In the genomic region with DNA sequence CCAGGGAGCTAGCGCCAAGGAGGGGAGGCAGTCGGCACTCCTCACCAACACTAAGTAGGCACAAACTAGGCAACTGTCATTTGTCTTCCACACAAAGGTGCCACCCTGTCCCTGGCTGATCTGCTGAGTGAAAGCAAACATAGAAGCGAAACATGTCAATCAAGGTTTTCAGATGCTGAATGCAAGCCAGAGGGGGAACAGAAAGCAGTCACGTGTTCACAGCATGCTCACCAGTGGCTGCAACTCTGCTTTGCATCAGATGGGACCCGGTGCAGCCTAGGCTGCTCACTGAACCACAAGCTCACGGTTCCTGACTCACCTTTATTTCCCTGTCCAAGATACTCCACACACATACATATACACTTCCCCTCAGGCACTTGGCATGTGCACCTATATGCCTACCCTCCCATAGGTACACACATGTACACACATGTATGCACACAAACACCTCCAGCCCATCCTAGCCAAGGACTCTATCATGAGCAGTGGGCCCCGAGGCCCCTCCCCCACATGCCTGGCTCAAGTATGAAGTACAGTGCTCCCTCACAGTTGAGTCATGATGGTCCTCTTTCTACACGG, we compare ENCODE assay signal across 40 mouse cellular contexts. TPM values are rescaled to one million over a fixed set of nuclear protein-coding genes. Genes with fewer than 3 reads are reported as not detected.
DNase-seq lines count a peak whose midpoint lies in the region; ATAC-seq and TF ChIP-seq lines count a peak whose summit lies in the region.
"Had no signal": no experiment of that assay in that cellular context is flagged by ENCODE, and none has a peak within 500 bp of the region (broad histone marks: within the 10 kb centered on the region; RNA-seq: fewer than 3 reads in every experiment).

No protein-coding gene starts in this region.

- DNase-seq in hindbrain, postnatal 0 days (ENCODE audit: low spot score) = no peak
- DNase-seq in spleen, adult 18-20 months = peak; percentile 10 to 15
- DNase-seq in spleen, postnatal 14 days (ENCODE audit: low spot score in 2 of 2) = no peak
- peak; percentile 40 for DNase-seq in CH12.LX (ENCODE audit: extremely low read depth)
- no peak for DNase-seq in heart, postnatal 4 days
- DNase-seq: adrenal gland, adult 2 months; cerebellum, adult 8-10 months; cerebellum, postnatal 25 days; gastrocnemius, postnatal 25 days; heart, adult 2 months; heart, postnatal 10 days; kidney, postnatal 25 days; liver, embryonic 13.5 days; lung, adult 18-20 months; lung, postnatal 14 days; right cerebral cortex, postnatal 25 days had no signal

- dilution Hi-C loops in CH12.LX (cut with MboI; ENCODE audit: extremely low pct_ligation_motif_present, extremely low pct_unique_long_range_greater_than_20kb, low sequenced_read_pairs) = no loop called here

- H3K4me1 ChIP-seq in hindbrain, embryonic 16.5 days (ENCODE audit: control insufficient read depth, insufficient read depth, low read depth, low read length) = no peaks in the 10 kb centered on the region
- no peaks in the 10 kb centered on the region for H3K4me1 ChIP-seq in hindbrain, postnatal 0 days (ENCODE audit: insufficient read depth, low read length)
- H3K4me1 ChIP-seq in CH12.LX (ENCODE audit: control insufficient read depth in 1 of 2, insufficient read depth in 2 of 2) = peaks cover 11 to 13% of the 10 kb centered on the region in 2 experiments
- H3K4me1 ChIP-seq: embryonic facial prominence, embryonic 13.5 days; forebrain, embryonic 15.5 days; hindbrain, embryonic 10.5 days; limb, embryonic 15.5 days; liver, embryonic 13.5 days had no signal

- H3K36me3 ChIP-seq in hindbrain, embryonic 16.5 days (ENCODE audit: control insufficient read depth, insufficient read depth, low read length) = no peaks in the 10 kb centered on the region
- no peaks in the 10 kb centered on the region for H3K36me3 ChIP-seq in hindbrain, postnatal 0 days (ENCODE audit: insufficient read depth, low read length)
- no peaks in the 10 kb centered on the region for H3K36me3 ChIP-seq in CH12.LX (replicated peaks in 1 of 2; ENCODE audit: control insufficient read depth in 1 of 2, insufficient read depth in 1 of 2, low read length in 1 of 2)
- H3K36me3 ChIP-seq: embryonic facial prominence, embryonic 13.5 days; forebrain, embryonic 10.5 days; forebrain, embryonic 15.5 days; heart, embryonic 12.5 days; hindbrain, embryonic 10.5 days; limb, embryonic 15.5 days; liver, embryonic 13.5 days; midbrain, embryonic 10.5 days had no signal

- H3K4me3 ChIP-seq in hindbrain, embryonic 16.5 days (ENCODE audit: low read length) = no peak overlapping the region
- no peak overlapping the region for H3K4me3 ChIP-seq in hindbrain, postnatal 0 days (ENCODE audit: low read length)
- H3K4me3 ChIP-seq in CH12.LX (replicated peaks in 1 of 3; ENCODE audit: low read depth in 2 of 3, low read length in 2 of 3, poor library complexity in 1 of 3) = no peak overlapping the region
- H3K4me3 ChIP-seq: embryonic facial prominence, embryonic 13.5 days; forebrain, embryonic 10.5 days; forebrain, embryonic 15.5 days; heart, adult 2 months; heart, embryonic 12.5 days; hindbrain, embryonic 10.5 days; layer of hippocampus, adult 2 months; limb, embryonic 15.5 days; liver, embryonic 13.5 days; midbrain, embryonic 10.5 days had no signal

- no peak for TF ChIP-seq CTCF in hindbrain, postnatal 0 days (IDR thresholded peaks at IDR 0.05; ENCODE audit: low read depth)
- no peak for TF ChIP-seq CTCF in CH12.LX (conservative IDR thresholded peaks at IDR 0.05 in 1 of 2, IDR thresholded peaks at IDR 0.05 in 1 of 2; ENCODE audit: low read depth in 2 of 2, low read length in 2 of 2)

- no peak overlapping the region for H3K9ac ChIP-seq in hindbrain, embryonic 16.5 days (ENCODE audit: low read depth, low read length)
- H3K9ac ChIP-seq in hindbrain, postnatal 0 days (replicated peaks; ENCODE audit: low read length) = no peak overlapping the region
- H3K9ac ChIP-seq in CH12.LX (ENCODE audit: insufficient read depth, low read depth) = no peak overlapping the region
- H3K9ac ChIP-seq: embryonic facial prominence, embryonic 13.5 days; forebrain, embryonic 15.5 days; heart, embryonic 12.5 days; limb, embryonic 15.5 days; liver, embryonic 13.5 days had no signal

- no peaks in the 10 kb centered on the region for H3K27me3 ChIP-seq in hindbrain, embryonic 16.5 days (replicated peaks; ENCODE audit: control insufficient read depth, insufficient read depth, low read length)
- H3K27me3 ChIP-seq in hindbrain, postnatal 0 days (ENCODE audit: insufficient read depth, low read length) = no peaks in the 10 kb centered on the region
- H3K27me3 ChIP-seq in CH12.LX (replicated peaks) = peaks cover 84% of the 10 kb centered on the region
- H3K27me3 ChIP-seq: embryonic facial prominence, embryonic 13.5 days; forebrain, embryonic 15.5 days; limb, embryonic 15.5 days; liver, embryonic 13.5 days had no signal

- no peak overlapping the region for H3K27ac ChIP-seq in hindbrain, embryonic 16.5 days (ENCODE audit: low read depth, low read length)
- no peak overlapping the region for H3K27ac ChIP-seq in hindbrain, postnatal 0 days
- no peak overlapping the region for H3K27ac ChIP-seq in CH12.LX (ENCODE audit: insufficient read depth, low read depth)
- H3K27ac ChIP-seq: embryonic facial prominence, embryonic 13.5 days; forebrain, embryonic 10.5 days; forebrain, embryonic 15.5 days; heart, adult 2 months; hindbrain, embryonic 10.5 days; layer of hippocampus, adult 2 months; limb, embryonic 15.5 days; liver, embryonic 13.5 days; midbrain, embryonic 10.5 days had no signal

- 0 out of 2 replicates have a peak, but pooled peaks have one; percentile 30 for ATAC-seq in hindbrain, embryonic 16.5 days
- ATAC-seq in hindbrain, postnatal 0 days = no peak
- 0 out of 2 replicates have a peak, but pooled peaks have one; percentile 6 for ATAC-seq in megakaryocyte progenitor cell, adult 5-6 weeks (replicated peaks; ENCODE audit: poor library complexity)
- ATAC-seq: activated CD4-positive, CD25-positive, alpha-beta regulatory T cell, adult 4 months; forebrain, embryonic 15.5 days; intestine, postnatal 0 days; midbrain, embryonic 16.5 days had no signal

- in situ Hi-C loops in CH12.LX (cut with MboI; ENCODE audit: low pct_ligation_motif_present, low pct_unique_long_range_greater_than_20kb, low sequenced_read_pairs) = loop anchor here (25.0 kb wide), 1 partner anchor 254 kb away; no protein-coding TSS in a partner anchor

- 83% methylated on average over 8 of the region's 8 CpGs for WGBS in hindbrain, embryonic 16.5 days
- 77% methylated on average over 8 of the region's 8 CpGs for WGBS in hindbrain, postnatal 0 days

- H3K4me2 ChIP-seq in hindbrain, embryonic 16.5 days (ENCODE audit: low read length) = no peak overlapping the region
- H3K4me2 ChIP-seq in hindbrain, postnatal 0 days (ENCODE audit: low read depth, low read length) = no peak overlapping the region
- no peak overlapping the region for H3K4me2 ChIP-seq in CH12.LX (ENCODE audit: insufficient read depth, low read depth, poor library complexity, severe bottlenecking)
- H3K4me2 ChIP-seq: embryonic facial prominence, embryonic 13.5 days; forebrain, embryonic 15.5 days; heart, embryonic 12.5 days; limb, embryonic 15.5 days; liver, embryonic 13.5 days had no signal

- no peaks in the 10 kb centered on the region for H3K79me2 ChIP-seq in CH12.LX (replicated peaks; ENCODE audit: control insufficient read depth, extremely low read depth, insufficient read depth, poor library complexity, severe bottlenecking)

- TF ChIP-seq POLR2A in CH12.LX (IDR thresholded peaks at IDR 0.05; ENCODE audit: low read depth, low read length) = no peak

- TF ChIP-seq RAD21 in CH12.LX (IDR thresholded peaks at IDR 0.05; ENCODE audit: low read depth, low read length) = no peak

- no peaks in the 10 kb centered on the region; the same call in 1 of the 2 replicates for H3K9me3 ChIP-seq in hindbrain, embryonic 16.5 days (ENCODE audit: control insufficient read depth, low read length)
- peaks cover 4% of the 10 kb centered on the region; the same call in 1 of the 2 replicates for H3K9me3 ChIP-seq in hindbrain, postnatal 0 days (ENCODE audit: low read length)
- H3K9me3 ChIP-seq in CH12.LX (replicated peaks; ENCODE audit: low read length) = peaks cover 6% of the 10 kb centered on the region
- H3K9me3 ChIP-seq: forebrain, embryonic 15.5 days; limb, embryonic 15.5 days; liver, embryonic 13.5 days; midbrain, embryonic 10.5 days had no signal

- no peak for TF ChIP-seq EP300 in CH12.LX (IDR thresholded peaks at IDR 0.05; ENCODE audit: low read length)

RNA-seq across cellular contexts. Expression of a gene that starts 11.3 kb away (rescaled TPM):
- polyA plus RNA-seq in hindbrain, embryonic 16.5 days (2015; fragmentation: Nextera tagmentation; extraction: Ambion mirVana) = 23.7 and 25.7 TPM in 2 replicates
- 27.8 and 31.4 TPM in 2 replicates for total RNA-seq in hindbrain, postnatal 0 days (2014; rRNA removed)
- polyA plus RNA-seq in hindbrain, postnatal 0 days (2015; fragmentation: Nextera tagmentation; extraction: Ambion mirVana) = 22.1 and 24.3 TPM in 2 replicates
- not detected in 2 replicates for total RNA-seq in CH12.LX (2012; rRNA removed)
- not detected in 2 replicates for total RNA-seq in CH12.LX (2014; rRNA removed)
- not detected in 2 replicates for polyA plus RNA-seq in CH12.LX (2012; ENCODE audit: insufficient read length, low read depth)
- total RNA-seq in megakaryocyte progenitor cell, adult 5-6 weeks (2015) = 0.12 TPM in 1 of 2 replicates, not detected in the other
- total RNA-seq in megakaryocyte progenitor cell, adult 5-6 weeks (2017) = not detected in 2 replicates
- total RNA-seq in heart, postnatal 4 days (2021) = 1 to 10 TPM; 1.6 to 1.8 TPM
- polyA plus RNA-seq: activated CD4-positive, CD25-positive, alpha-beta regulatory T cell, adult 4 months had no signal

RNA-seq across cellular contexts. Expression of a gene that starts 29.3 kb away (rescaled TPM):
- not detected in 2 replicates for polyA plus RNA-seq in hindbrain, embryonic 16.5 days (2015; fragmentation: Nextera tagmentation; extraction: Ambion mirVana)
- not detected in 2 replicates for total RNA-seq in hindbrain, postnatal 0 days (2014; rRNA removed)
- polyA plus RNA-seq in hindbrain, postnatal 0 days (2015; fragmentation: Nextera tagmentation; extraction: Ambion mirVana) = not detected in 2 replicates
- total RNA-seq in CH12.LX (2012; rRNA removed) (not detected in 2 replicates), CH12.LX (2014; rRNA removed) (not detected in 2 replicates)
- polyA plus RNA-seq in CH12.LX (2012; ENCODE audit: insufficient read length, low read depth) = not detected in 2 replicates
- total RNA-seq in megakaryocyte progenitor cell, adult 5-6 weeks (2015) = not detected in 2 replicates
- total RNA-seq in megakaryocyte progenitor cell, adult 5-6 weeks (2017) = not detected in 2 replicates
- not detected for total RNA-seq in heart, postnatal 4 days (2021)
- total RNA-seq: adrenal gland, adult 2 months; adrenal gland, postnatal 4 days; ES-E14; gastrocnemius, adult 18-20 months; gastrocnemius, postnatal 25 days; heart, adult 2 months; heart, postnatal 10 days; layer of hippocampus, adult 2 months; layer of hippocampus, postnatal 25 days; left cerebral cortex, adult 8-10 months; left cerebral cortex, postnatal 36 days; neutrophil, adult 5-6 weeks had no signal
- polyA plus RNA-seq: activated CD4-positive, CD25-positive, alpha-beta regulatory T cell, adult 4 months; adrenal gland, adult 2 months; embryonic facial prominence, embryonic 13.5 days; forebrain, embryonic 10.5 days; forebrain, embryonic 15.5 days; frontal cortex, adult 2 months; heart, adult 2 months; heart, embryonic 12.5 days; hindbrain, embryonic 10.5 days; intestine, postnatal 0 days; kidney, embryonic 14.5 days; limb, embryonic 15.5 days; liver, embryonic 13.5 days; midbrain, embryonic 10.5 days; midbrain, embryonic 16.5 days; neural tube, embryonic 11.5 days; stomach, embryonic 16.5 days had no signal

RNA-seq across cellular contexts. Expression of a gene that starts 38.4 kb away (rescaled TPM):
- polyA plus RNA-seq in hindbrain, embryonic 16.5 days (2015; fragmentation: Nextera tagmentation; extraction: Ambion mirVana) = not detected in 2 replicates
- not detected in 2 replicates for total RNA-seq in hindbrain, postnatal 0 days (2014; rRNA removed)
- not detected in 2 replicates for polyA plus RNA-seq in hindbrain, postnatal 0 days (2015; fragmentation: Nextera tagmentation; extraction: Ambion mirVana)
- total RNA-seq in CH12.LX (2012; rRNA removed) (not detected in 2 replicates), CH12.LX (2014; rRNA removed) (not detected in 2 replicates)
- polyA plus RNA-seq in CH12.LX (2012; ENCODE audit: insufficient read length, low read depth) = not detected in 2 replicates
- not detected in 2 replicates for total RNA-seq in megakaryocyte progenitor cell, adult 5-6 weeks (2015)
- total RNA-seq in megakaryocyte progenitor cell, adult 5-6 weeks (2017) = not detected in 2 replicates
- total RNA-seq in heart, postnatal 4 days (2021) = not detected
- total RNA-seq: adrenal gland, adult 2 months; adrenal gland, postnatal 4 days; ES-E14; gastrocnemius, adult 18-20 months; gastrocnemius, postnatal 25 days; heart, adult 2 months; heart, postnatal 10 days; layer of hippocampus, adult 2 months; layer of hippocampus, postnatal 25 days; left cerebral cortex, adult 8-10 months; left cerebral cortex, postnatal 36 days; neutrophil, adult 5-6 weeks had no signal
- polyA plus RNA-seq: activated CD4-positive, CD25-positive, alpha-beta regulatory T cell, adult 4 months; adrenal gland, adult 2 months; embryonic facial prominence, embryonic 13.5 days; forebrain, embryonic 10.5 days; forebrain, embryonic 15.5 days; frontal cortex, adult 2 months; heart, adult 2 months; heart, embryonic 12.5 days; hindbrain, embryonic 10.5 days; intestine, postnatal 0 days; kidney, embryonic 14.5 days; limb, embryonic 15.5 days; liver, embryonic 13.5 days; midbrain, embryonic 10.5 days; midbrain, embryonic 16.5 days; neural tube, embryonic 11.5 days; stomach, embryonic 16.5 days had no signal

RNA-seq across cellular contexts. Expression of a gene that starts 44.5 kb away (rescaled TPM):
- not detected in 2 replicates for polyA plus RNA-seq in hindbrain, embryonic 16.5 days (2015; fragmentation: Nextera tagmentation; extraction: Ambion mirVana)
- total RNA-seq in hindbrain, postnatal 0 days (2014; rRNA removed) = not detected in 2 replicates
- not detected in 2 replicates for polyA plus RNA-seq in hindbrain, postnatal 0 days (2015; fragmentation: Nextera tagmentation; extraction: Ambion mirVana)
- total RNA-seq in CH12.LX (2012; rRNA removed) (not detected in 2 replicates), CH12.LX (2014; rRNA removed) (not detected in 2 replicates)
- polyA plus RNA-seq in CH12.LX (2012; ENCODE audit: insufficient read length, low read depth) = not detected in 2 replicates
- not detected in 2 replicates for total RNA-seq in megakaryocyte progenitor cell, adult 5-6 weeks (2015)
- not detected in 2 replicates for total RNA-seq in megakaryocyte progenitor cell, adult 5-6 weeks (2017)
- not detected for total RNA-seq in heart, postnatal 4 days (2021)
- total RNA-seq: adrenal gland, adult 2 months; adrenal gland, postnatal 4 days; ES-E14; gastrocnemius, adult 18-20 months; gastrocnemius, postnatal 25 days; heart, adult 2 months; heart, postnatal 10 days; layer of hippocampus, adult 2 months; layer of hippocampus, postnatal 25 days; left cerebral cortex, adult 8-10 months; left cerebral cortex, postnatal 36 days; neutrophil, adult 5-6 weeks had no signal
- polyA plus RNA-seq: activated CD4-positive, CD25-positive, alpha-beta regulatory T cell, adult 4 months; adrenal gland, adult 2 months; embryonic facial prominence, embryonic 13.5 days; forebrain, embryonic 10.5 days; forebrain, embryonic 15.5 days; frontal cortex, adult 2 months; heart, adult 2 months; heart, embryonic 12.5 days; hindbrain, embryonic 10.5 days; intestine, postnatal 0 days; kidney, embryonic 14.5 days; limb, embryonic 15.5 days; liver, embryonic 13.5 days; midbrain, embryonic 10.5 days; midbrain, embryonic 16.5 days; neural tube, embryonic 11.5 days; stomach, embryonic 16.5 days had no signal

RNA-seq across cellular contexts. Expression of a gene that starts 55.3 kb away (rescaled TPM):
- polyA plus RNA-seq in hindbrain, embryonic 16.5 days (2015; fragmentation: Nextera tagmentation; extraction: Ambion mirVana) = not detected in 2 replicates
- not detected in 2 replicates for total RNA-seq in hindbrain, postnatal 0 days (2014; rRNA removed)
- polyA plus RNA-seq in hindbrain, postnatal 0 days (2015; fragmentation: Nextera tagmentation; extraction: Ambion mirVana) = not detected in 2 replicates
- total RNA-seq in CH12.LX (2012; rRNA removed) = not detected in 2 replicates
- not detected in 2 replicates for total RNA-seq in CH12.LX (2014; rRNA removed)
- not detected in 2 replicates for polyA plus RNA-seq in CH12.LX (2012; ENCODE audit: insufficient read length, low read depth)
- not detected in 2 replicates for total RNA-seq in megakaryocyte progenitor cell, adult 5-6 weeks (2015)
- not detected in 2 replicates for total RNA-seq in megakaryocyte progenitor cell, adult 5-6 weeks (2017)
- not detected for total RNA-seq in heart, postnatal 4 days (2021)
- total RNA-seq: adrenal gland, adult 2 months; adrenal gland, postnatal 4 days; ES-E14; gastrocnemius, adult 18-20 months; gastrocnemius, postnatal 25 days; heart, adult 2 months; heart, postnatal 10 days; layer of hippocampus, adult 2 months; layer of hippocampus, postnatal 25 days; left cerebral cortex, adult 8-10 months; left cerebral cortex, postnatal 36 days; neutrophil, adult 5-6 weeks had no signal
- polyA plus RNA-seq: activated CD4-positive, CD25-positive, alpha-beta regulatory T cell, adult 4 months; adrenal gland, adult 2 months; embryonic facial prominence, embryonic 13.5 days; forebrain, embryonic 10.5 days; forebrain, embryonic 15.5 days; frontal cortex, adult 2 months; heart, adult 2 months; heart, embryonic 12.5 days; hindbrain, embryonic 10.5 days; intestine, postnatal 0 days; kidney, embryonic 14.5 days; limb, embryonic 15.5 days; liver, embryonic 13.5 days; midbrain, embryonic 10.5 days; midbrain, embryonic 16.5 days; neural tube, embryonic 11.5 days; stomach, embryonic 16.5 days had no signal

Comparison
In these comparisons a context has a peak if more than half of its experiments do, and no peak if none do; other contexts are left out.
1. DNase-seq: peak in spleen, adult 18-20 months (2 of 2) and CH12.LX (single experiment); none in hindbrain, postnatal 0 days (single experiment), spleen, postnatal 14 days (0 of 2) and heart, postnatal 4 days (single experiment).
2. RNA of a gene that starts 11.3 kb away (total RNA-seq): 27.8 to 31.4 TPM in hindbrain, postnatal 0 days; 1.6 to 1.8 TPM in heart, postnatal 4 days, not detected in CH12.LX and 0.12 TPM in megakaryocyte progenitor cell, adult 5-6 weeks; every median in the first group is over 10 times any median in the second.